Mouse (Mus musculus): Measurements from ENCODE around the gene Slc6a6.

GRCm38 (mm10) chr6:91685896-91686295 is 2.0 kb downstream of the Slc6a6 start:
- TF ChIP-seq CTCF (IDR thresholded peaks at IDR 0.05; ENCODE audit: insufficient read depth, low read length) (no peak), POLR2A (IDR thresholded peaks at IDR 0.05; ENCODE audit: borderline replicate concordance, extremely low read depth, low read depth, low read length) (no peak)

All from lung, adult 2 months (tissue).